Mouse (Mus musculus): Measurements from ENCODE around the gene Zranb1.

DNA sequence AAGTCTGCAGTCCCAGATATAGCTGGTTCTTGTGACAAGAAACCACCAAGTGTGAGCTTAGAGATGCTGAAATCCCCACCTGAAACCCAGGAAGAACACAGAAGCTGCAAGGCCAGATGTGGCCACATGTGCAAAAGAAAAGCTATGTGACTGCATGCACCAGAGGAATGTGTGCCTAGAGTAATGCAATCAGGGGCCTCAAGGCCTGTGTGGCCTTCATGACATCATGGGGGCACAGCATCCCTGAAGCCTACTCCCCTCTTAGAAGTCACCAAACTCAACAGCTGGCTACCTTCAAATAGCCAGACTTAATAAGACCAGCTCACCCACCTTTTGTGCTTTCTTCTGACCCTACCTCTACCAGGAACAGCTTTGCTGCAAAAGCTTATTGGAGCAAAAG is 105.0 kb downstream of the Zranb1 start:
- TF ChIP-seq POLR2A (IDR thresholded peaks at IDR 0.05; ENCODE audit: insufficient read depth, low read length) (no peak), EP300 (IDR thresholded peaks at IDR 0.05; ENCODE audit: insufficient read depth, low read depth, low read length) (no peak), CTCF (IDR thresholded peaks at IDR 0.05; ENCODE audit: low read depth, low read length) (no peak)
